Mouse (Mus musculus): ENCODE results near the gene Adipor2.

Adipor2 gene

DNA sequence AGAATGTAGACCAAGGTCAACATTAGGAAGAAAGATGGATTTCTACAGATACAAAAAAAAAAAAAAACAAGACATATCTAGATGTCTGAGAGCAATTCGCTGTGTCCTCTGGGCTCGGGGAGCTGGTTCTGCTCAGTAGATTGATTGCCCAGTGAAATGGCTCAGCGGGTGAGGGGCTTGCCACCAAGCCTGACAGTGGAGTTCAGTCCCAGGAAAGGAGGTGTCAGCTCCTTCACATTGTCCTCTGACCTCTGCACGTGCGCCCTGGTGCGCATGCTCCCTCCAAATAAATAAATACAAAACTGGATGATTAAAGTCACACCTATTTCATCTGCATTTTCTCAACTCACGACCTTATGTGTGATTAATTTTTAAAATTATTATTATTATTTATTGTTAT lies 1.9 kb upstream of the Adipor2 start:
- DNase-seq: no peak

DNA sequence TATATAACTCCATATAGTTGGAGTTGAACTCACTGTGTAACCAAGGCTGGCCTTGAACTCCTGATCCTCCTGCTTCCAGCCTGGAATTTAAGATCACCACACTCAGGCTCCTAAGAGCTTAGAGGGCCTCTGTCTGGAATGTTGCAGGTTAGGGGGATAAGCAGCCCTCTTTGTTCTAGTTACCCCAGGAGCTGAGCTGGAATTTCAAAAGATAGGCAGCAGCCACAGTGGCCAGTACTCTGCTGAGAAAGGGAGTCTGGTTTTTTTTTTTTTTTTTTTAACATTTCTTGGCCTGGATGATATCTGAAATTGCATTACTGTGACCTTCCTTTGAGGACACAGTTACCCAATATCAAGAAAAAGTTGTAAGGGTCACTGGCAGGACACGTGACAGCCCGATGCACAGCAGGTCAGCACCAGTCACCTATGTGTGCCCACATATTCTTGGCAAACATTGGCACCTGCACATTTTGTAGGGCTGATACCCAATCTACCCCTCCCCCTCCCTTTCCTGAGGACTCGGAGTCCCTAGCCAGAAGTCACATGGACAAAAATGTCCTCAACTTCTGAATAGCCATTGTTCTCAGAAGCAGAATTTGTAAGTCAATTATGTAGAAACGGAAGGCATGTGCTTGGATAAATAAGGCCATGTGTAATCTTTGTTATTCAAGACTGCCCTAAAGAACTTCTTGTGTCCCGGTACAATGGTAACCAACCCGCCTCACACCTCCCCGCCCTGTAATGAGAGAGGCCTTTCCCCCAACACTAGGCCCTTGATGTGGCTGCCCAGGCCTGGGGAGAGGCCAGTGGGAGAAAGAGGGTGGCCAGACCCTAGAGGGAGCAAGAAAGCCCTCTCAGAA lies 1.1 kb upstream of the Adipor2 start:
- DNase-seq: peak; percentile 65

DNA sequence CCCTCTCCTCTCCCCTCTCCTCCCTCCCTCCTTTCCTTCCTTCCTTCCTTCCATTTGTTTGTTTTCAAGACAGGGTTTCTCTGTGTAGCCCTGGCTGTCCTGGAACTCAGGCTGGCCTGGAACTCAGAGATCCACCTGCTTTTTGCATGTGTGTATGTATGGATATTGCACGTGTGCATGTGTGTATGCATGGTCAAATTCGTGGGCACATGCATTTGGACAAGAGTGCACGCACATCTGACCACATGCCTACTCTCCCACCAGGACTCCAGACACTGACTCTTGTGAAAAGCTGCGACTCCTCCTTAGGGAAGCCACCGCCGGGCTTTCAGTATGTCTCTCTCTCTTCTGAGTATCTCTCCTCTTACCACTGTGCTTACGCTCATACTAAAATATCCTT lies 317 bp upstream of the Adipor2 start:
- DNase-seq: no peak

DNA sequence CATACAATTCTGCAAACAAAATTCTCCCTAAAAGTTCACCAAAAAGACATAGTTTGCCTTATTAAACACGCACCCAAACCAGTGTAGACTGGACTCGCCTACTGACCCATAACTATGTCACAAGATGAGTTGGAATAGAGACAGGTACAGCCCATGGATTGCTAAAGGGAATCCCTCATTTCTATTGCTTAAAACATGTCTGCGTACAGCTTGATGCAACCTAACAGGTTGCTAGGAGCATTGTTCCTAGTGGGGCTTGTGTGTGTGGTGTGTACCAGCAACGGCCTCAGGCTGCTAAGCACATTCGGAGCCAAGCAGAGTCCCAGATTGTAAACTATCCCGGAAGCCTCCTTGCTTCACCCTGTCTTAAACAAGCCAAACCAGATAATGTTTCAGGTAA lies 861 bp downstream of the Adipor2 start:
- DNase-seq: no peak

DNA sequence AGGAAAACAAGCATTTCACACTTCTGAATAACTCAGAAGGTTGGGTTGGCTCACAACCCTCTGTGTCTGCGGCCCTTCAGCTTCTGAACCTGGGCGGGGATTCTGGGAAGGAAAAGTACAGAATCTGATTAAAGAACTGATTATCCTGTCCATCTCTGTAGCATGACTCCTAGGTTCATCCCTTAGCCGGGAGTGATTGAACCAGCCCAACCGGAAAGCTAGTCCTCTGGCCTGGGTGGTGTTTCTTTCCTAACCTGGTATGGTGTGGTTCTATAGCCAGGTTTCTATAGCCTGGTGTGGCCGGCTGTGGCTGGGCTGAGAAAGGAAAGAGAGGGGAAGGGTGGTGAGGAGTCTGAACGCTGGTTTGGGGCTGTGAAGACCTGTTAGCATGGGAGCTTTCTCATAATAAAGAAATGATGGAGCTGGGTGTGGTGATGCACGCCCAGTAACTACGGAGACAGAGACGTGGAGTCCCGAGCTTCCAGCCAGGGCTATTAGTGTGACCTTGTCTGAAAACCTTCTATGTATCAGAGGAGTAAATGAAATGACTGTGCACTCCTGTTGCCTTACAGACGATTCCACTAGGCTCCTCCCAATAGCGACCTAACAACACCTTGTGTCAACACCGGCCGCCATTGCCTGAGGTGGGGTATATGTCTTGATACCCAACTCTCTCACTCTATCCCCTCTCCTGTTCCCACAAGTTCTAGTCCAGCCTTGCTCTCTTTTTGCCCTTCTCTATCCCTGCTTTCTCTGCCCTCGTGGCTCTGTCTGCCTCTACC lies 3.1 kb downstream of the Adipor2 start:
- no peak for DNase-seq

DNA sequence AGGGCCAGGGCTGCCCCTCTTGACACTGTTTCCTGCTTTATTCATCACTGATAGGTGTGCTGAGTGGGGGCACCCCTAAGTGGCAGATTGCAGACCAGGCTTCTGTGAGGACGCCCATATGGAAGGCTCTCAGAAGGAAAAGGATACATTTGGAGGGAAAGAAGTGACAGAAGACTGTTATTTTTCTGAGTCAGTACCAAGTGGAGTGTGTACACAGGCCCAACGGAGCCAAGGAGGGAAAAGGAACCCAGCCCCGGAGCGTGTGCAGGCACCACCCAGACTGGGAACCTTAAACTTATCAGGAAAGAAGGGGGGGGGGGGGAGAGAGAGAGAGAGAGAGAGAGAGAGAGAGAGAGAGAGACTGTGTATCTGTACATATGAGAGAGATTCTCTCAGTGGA lies 4.9 kb downstream of the Adipor2 start:
- DNase-seq: no peak

DNA sequence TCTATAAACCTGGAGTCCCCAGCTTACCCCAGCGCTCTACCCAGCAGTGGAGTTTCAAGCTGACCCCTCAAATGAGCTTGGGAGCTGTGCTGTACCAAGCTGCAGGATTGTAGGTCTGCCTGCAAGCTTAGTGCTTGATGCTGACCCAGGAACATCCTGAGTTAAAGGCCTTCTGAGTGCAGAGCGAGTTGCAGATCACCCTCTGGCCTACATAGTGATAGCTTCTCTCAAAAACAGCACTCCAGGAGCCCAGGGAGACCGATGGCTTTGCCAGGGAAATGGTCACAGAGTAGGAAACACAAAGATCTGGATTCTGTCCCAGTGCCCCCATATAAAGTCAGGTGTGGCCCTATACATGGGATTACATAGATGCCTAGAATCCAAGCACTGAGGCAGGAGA lies 6.0 kb downstream of the Adipor2 start:
- no peak for DNase-seq

DNA sequence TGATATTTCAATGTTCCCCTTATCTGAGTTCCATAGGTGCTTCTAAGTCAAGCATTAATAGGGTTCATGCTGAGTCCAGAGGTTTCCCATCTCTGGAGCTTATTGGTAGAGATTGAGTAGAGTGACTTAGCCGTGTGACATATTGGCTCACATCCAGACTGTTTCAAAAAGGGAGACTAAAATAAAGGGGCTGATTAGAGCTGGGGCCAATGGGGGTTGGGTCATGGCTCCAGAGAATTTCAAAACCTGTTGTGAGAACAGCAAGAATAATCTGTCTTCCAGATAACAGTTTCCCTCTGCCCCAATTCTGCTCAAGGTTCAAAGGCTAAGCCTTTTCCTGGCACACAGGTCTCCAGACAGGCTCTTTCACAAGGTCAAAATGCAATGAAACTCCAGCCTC lies 7.7 kb downstream of the Adipor2 start:
- DNase-seq: no peak

DNA sequence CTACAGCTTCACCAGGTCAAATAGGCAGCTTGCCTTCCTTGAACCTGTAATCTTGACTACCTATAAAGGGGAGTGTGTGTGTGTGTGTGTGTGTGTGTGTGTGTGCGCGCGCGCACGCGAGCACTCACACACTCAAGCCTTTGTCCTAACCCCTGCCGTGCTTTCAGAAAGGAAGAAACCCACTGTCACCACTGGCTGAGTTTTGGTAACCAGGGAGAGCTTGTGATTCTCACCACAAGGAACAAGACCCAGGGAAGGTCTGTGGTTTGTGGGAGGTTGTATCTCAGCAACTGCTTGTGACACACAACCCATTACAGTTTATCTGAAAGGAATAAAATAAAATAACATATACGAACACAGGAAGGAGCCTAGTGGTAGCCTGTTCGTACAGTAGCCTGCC lies 8.9 kb downstream of the Adipor2 start:
- no peak for DNase-seq

DNA sequence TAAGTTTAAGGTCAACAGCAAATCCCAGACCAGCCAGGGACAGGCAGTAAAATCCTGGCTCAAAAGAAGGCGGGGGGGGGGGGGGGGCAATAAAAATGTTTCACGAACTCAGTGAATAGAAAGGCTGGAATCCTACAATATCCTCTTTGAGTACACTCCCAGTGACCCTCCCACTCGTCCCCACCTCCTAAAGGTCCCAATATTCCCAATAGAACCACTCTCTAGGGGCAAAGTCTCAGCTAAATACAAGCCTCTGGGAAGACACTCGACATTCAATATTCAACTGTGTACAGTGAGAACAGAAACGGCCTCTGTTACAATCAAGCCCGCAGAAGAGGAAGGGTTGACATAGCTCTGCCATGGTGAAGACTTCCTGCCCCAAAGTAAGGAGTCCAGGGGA lies 9.7 kb downstream of the Adipor2 start:
- no peak for DNase-seq

DNA sequence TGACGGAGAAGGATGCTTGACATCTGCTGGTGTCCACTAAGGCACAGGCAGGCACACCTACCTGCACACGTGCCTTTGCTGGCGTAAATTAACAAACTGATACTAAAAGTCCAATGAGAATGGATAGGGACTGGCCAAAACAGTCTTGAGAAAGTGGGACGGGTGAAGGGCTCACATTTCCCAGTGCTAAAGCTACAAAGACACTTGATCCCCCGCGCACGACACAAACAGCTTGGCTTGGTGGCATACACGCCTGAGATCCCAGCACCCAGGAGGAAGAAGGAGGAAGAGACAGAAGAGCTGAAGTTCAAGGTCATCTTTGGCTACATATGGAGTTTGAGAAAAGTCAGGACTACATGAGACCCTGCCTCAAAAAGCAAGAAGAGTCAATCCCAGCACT lies 11.0 kb downstream of the Adipor2 start:
- no peak for DNase-seq

DNA sequence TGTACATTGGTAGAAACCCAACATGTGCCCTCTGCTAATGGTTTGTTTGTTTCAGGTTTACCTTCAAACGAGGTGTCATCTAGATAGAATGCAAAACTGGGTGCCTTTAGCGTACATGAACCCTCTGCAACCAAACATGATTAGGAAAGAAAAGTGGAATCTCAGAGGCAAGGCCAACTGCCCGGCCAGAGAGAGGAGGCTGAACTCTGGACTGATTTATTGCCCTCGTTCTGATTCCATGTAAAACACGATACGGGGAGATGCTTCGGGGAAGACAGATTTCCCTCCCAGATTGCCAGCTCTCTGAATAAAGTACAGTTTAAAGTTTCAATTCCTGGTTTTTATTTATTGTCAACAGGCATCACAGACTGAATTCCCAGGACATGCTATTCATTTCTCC lies 12.2 kb downstream of the Adipor2 start:
- no peak for DNase-seq

DNA sequence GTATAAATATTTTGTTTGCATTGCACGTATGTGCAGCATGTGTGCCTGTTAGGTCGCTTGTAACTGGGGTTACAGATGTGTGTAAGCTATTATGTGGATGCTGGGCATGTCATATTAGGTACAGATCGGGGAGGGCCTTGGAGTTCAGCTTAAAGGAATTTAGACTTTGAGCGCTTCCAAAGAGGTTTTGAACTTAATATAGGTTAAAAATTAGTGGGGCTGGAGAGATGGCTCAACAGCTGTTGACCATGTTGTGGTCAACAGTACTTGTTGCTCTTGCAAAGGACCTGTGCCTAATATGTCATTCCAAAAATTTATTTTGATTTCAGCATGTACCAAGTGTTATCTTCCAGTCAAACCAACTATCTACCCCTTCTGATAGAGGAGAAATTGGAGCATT lies 12.7 kb downstream of the Adipor2 start:
- no peak for DNase-seq

DNA sequence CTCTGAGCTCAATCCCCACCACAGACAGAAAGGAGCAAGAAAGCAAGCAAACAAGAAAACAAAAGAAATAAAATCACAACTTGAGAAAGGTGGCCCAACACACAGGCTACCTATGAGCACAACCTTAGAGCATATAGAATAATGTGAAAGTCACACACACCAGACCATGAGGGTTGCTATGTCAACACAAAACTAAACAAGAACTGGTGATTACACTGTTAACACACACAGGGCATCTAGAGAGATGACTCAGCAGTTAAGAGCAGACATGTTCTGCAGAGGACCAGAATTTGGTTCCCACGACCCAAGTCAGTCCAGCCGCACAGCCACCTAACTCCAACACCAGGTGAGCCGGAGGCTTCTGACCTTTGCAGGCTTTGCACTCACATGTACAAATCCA lies 14.5 kb downstream of the Adipor2 start:
- no peak for DNase-seq

DNA sequence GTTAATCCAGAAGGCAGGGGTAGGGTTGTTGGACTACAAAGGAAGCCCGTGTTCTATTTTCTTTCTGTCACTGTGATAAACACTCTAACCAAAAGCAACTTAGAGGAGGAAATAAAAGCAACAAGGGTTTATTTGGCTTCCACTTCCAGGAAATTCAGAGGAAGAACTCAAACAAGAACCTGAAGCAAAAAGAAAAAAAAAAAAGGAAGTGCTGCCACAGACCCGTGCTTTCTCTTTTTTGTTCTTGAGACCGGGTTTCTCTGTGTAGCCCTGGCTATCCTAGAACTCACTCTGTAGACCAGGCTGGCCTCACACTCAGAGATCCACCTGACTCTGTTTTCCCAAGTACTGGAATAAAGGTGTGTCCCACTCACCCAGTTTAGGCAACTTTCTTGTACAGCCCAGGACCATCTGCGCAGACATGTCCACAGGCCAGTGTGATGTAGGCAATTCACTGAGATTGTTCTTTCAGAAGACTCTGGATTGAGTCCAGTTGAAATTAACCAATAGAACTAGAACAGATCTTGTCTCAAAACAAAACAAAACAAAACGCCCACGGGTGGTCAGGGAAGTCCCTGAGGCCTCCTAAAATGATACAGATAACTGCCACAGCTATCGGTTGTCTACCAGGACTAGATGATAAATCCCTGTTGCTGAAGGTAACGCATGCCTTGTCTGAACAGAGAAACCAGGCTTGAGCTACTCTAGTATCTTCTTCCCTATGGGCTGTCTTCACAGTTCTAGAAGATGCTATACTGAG lies 15.8 kb downstream of the Adipor2 start:
- no peak for DNase-seq

DNA sequence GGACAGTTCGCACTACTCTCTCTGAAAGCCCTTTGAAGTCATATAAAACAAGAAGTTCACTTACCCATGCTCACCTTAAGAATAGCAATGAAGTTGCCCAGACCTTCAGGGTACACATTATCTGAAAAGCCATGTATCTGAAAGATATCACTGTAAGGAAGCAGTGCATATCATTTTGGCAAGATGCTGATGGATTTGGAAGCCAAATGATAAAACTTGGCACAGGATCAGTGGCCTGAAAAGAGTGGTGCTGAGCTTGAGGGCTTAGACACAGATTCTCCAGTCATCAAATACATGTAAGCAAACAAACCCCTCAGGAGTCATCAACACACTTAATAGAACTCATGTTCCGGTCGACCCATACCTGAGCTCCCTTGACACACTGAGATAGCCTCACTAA lies 16.9 kb downstream of the Adipor2 start:
- no peak for DNase-seq

DNA sequence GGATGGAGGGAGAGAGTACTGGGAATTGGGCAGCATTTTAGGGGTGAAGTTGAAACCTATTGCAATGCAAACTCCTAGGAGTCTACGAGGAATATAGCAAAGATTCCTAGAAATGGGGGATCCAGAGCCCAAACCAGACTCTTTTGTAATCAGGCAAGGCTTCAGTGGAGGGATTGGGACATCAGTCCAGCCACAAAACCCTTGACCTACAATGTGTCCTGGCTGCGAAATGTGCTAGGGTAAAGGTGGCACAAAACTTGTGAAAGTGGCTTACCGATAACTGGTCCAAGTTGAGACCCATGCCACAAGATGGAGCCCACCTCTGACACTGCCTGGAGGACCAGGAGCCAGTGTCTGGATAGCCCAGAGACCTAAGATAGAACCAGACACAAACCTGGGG lies 18.1 kb downstream of the Adipor2 start:
- DNase-seq: no peak

DNA sequence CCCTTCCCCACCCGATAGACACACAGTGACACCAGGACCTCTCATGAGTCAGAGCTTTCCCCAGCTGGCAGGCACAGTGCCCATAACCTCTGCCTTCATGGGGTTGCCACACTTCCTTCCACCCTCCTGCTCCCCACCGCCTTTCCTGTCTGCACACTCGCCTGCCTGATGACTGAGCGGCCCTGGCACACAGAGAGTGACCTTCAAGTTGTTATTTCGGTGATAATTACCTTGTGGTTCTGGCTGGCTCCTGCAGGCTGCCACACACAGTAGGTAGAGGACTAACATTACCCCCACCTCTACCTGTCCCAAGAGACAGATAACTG lies 21.2 kb downstream of the Adipor2 start:
- DNase-seq: peak; percentile 84

DNA sequence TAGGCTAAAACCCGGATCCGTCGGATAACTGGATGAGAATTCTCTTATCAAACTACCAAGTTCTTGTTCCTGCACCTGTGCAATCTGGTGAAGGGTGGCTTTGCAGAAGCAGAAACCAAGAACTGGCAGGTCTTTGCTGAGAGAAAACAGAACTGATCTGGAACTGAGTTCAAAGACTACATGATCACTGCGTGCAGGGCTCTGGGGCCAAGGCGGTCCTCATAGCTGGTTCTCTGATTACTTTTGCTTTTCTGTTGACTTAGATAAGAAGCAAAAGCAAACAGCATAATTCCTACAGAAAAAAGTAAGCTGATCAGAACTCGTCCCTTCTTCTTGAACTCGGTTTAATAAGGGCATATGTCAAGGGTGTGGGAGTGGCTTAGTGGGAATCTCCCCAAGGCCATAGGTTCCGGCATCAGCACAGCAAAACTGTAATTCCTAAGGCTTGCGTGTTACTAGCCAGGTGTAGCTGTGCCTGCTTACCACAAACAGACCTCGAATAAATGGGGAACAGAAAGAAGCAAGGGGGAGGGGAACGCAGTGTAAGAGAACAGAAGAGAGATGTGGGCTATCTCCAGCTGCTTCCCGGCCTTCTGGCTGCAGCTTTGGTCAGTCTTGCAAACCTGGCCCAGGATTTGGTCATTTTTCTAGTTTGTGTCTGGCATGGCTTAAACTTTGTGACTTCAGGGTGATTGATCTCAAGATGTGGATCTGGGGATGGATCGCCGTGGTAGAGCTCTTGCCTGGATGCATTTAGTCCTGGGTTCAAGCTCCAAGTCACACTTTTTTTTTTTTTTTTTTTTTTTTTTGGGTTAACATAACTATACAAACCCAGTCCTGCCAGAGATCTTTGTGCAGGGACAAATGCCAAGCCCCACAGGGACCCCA lies 21.8 kb downstream of the Adipor2 start:
- no peak for DNase-seq

DNA sequence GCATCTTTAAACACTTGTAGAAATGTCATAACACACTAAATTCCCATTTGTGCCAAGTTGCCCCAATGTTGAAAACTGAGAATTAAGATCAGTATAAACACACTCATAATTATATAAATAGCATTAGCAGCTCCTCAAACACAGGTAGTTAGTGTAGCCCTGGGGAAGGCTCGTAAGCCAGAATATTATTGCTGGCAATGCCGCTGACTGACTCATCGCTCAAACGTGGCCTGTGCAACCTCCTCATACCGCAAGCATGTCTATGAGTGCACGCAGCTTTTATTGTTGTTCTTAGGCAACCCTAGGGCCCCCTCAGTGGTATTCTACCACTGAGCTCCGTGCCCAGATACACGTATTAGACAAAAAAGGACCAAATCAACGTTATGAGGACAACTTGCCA lies 24.7 kb downstream of the Adipor2 start:
- peak; percentile 30 for DNase-seq

DNA sequence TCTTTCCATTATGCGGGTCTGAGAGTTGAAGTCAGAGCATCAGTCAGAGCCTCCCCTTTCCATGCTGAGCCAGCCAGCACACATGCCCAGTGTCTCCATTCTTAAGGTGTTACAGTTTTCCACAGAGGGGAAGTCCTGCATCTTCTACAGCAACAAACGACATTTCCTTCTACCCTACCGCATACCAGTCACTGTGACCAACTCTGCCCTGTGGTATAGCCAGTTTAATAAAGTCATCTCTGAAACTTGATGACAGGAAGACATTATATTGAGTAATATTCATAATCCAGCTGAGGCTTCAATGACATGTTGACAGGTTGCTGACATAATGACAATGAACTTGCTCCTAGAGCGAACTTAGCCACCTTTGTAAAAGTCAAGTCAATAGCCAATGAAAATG lies 26.8 kb downstream of the Adipor2 start:
- DNase-seq: no peak

DNA sequence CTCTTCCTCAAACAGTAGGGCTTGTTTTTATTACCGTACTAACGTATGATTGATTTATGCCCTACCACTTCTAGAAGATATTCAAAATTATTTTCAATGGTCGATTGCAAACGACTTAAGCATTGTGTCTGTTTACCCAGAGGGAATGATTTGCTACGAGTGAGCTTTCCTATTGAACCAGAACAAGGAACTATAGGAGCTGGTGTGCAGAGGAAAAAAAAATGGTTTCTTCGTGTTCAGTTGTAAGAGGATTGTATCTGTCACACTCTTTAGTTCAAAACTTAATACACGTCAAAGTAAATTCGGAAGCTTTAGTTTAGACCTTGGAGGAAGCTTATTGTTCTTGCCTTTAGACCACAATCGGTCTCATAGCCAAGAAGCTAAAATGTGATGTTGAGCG lies 28.4 kb downstream of the Adipor2 start:
- no peak for DNase-seq

DNA sequence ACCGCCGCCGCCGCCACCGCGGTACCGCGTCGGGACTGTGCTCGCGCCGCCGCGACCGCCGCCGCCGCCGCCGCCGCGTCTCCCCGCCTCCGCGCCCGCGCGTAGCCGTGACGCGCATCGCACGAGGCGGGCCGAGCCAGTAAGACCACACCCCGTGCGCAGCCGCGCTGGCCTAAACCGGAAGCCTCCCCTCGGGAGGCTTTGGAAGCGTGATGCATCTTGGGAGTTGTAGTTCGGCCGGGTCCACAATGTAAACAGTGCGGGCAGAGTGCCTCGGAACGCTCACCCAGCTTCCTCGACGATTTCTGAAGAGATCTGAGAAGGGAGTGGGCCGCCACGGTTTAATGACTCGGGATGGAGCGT lies 28.9 kb downstream of the Adipor2 start:
- peak; percentile 97 for DNase-seq
